Mouse (Mus musculus) ovary, postnatal 14 days (tissue): Measurements from ENCODE around the gene Scgb2b26.

Experiments
- DNase-seq: peaks from one replicate; pipeline ENCODE4 v3.0.0; 2022; ENCODE audit warnings: low spot score

Scgb2b26 gene

DNA sequence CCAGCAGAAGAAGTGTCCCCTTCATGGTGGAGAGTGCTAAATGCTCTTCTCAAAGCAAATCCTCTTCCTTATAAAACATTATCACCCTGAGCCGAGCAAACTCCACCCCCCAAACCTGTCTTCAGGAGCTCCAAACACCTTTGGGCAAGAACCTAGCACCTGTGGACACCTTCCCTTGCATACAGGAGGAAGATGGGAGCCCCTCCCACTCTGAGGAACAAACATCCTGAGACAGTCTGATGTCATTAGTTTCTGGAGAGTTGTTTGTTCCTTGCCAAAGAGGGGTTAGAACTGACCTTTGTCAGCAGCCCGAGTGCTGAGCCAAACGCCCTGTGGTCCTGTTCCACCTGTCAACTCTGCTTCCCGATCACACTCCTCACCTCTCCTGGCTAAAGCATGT is at the start of gene Scgb2b26:
Scgb2b26 (minus strand) TSS at position 101 of the 400 bp plus-strand sequence.
- DNase-seq, result no peak

DNA sequence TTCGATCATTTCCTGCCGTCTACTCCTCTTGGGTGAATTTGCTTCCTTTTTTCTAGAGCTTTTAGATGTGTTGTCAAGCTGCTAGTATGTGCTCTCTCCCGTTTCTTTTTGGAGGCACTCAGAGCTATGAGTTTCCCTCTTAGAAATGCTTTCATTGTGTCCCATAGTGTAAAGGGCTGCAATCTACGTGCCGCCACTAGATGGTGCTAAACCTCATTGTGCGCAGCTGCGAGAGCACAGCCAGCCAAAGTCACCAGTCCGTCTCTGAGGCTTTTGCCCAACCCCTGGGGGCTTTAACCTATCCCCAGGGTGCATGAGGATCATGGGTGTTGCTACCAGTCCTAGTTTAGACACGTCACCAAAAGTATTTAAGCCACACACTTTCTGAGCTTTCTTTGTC is 37.4 kb upstream of the Scgb2b26 start:
- DNase-seq, result peak; percentile 5

DNA sequence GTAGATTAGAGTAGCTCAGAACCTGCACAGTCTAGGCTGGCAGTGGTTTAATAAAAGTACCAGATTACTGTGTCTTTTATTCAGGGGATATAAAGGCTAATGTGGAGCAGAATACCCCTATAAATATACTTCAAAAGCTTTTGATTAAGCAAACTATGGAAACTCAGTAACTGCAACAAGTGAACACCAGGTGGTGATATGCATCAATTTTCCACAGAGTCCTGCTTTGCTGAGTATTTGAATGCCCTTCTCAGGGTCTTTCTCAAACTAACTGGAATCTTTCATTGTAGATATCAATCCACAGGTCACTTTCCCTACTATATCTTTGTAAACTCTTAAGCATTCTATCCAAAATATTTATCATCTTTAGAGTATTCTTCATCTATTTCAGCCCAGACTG is 41.9 kb downstream of the Scgb2b26 start:
- DNase-seq, result no peak

DNA sequence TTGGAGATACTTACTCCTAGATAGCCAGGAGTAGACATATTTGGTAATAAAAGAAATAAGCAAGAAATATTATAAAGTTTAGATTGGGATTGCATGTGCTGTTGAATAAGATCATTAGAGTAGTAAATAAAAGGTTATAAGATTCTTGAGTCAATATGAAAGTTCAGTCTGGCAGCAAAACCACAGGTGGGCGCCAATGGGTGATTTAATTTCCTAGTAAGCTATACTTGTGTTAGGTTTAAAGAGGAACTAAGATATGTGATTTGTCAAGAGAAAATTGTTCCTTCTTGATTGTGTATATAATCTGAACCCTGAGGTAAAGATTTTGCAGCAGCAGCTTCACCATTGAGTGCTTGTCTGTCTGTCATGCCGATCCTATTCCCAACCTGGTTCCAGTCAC is 44.0 kb downstream of the Scgb2b26 start:
- DNase-seq, result no peak

DNA sequence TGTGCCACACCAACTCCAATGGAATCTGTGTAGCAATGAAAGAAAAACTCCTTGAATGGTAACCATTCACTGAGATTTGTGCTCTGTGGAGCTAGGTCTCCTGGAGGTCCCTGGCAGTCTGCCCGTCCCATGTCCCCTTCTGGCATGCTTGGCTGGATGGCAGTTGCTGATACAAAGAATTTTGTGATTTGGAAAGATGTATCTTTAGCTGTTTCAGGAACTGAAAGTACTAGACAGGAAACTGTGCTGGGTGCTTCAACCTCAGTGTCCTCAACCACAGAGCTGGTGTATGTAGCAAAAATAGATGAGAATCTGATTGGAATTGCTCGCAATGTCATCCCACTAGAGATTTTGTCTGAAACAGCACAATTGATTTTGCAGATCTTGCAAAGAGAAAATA is 44.8 kb downstream of the Scgb2b26 start:
- no peak for DNase-seq
